Mouse (Mus musculus): ENCODE results near the gene Fndc3b. TPM values are rescaled to one million over a fixed set of nuclear protein-coding genes. Genes with fewer than 3 reads are reported as not detected.
A peak's percentile ranks its signal among the peaks of the same experiment; 100 is the strongest.

Gene Fndc3b
- polyA plus RNA-seq, 1 experiment from 2014 or later = 11.8 TPM

GRCm38 (mm10) chr3:27613828-27614227, 97.3 kb downstream of the Fndc3b start:
- no peak for TF ChIP-seq CTCF (IDR thresholded peaks at IDR 0.05; ENCODE audit: low read depth)
- no peak for TF ChIP-seq EP300 (optimal IDR thresholded peaks at IDR 0.05)
- Histone ChIP-seq H3K4me2 (replicated peaks; ENCODE audit: low read depth) (no peak overlapping the region), H3K36me3 (ENCODE audit: control insufficient read depth, insufficient read depth, low read length) (no peaks in the 10 kb centered on the region; the same call in 1 of the 2 replicates), H3K27ac (replicated peaks) (no peak overlapping the region), H3K4me3 (ENCODE audit: low read depth, low read length) (no peak overlapping the region), H3K9me3 (ENCODE audit: control insufficient read depth, low read length) (no peaks in the 10 kb centered on the region), H3K9ac (ENCODE audit: low read length) (no peak overlapping the region), H3K27me3 (ENCODE audit: control insufficient read depth, insufficient read depth, low read length) (no peaks in the 10 kb centered on the region), H3K4me1 (replicated peaks; ENCODE audit: control insufficient read depth, insufficient read depth) (peaks cover 7% of the 10 kb centered on the region)
- DNase-seq (ENCODE audit: low spot score) (no peak), ATAC-seq (ENCODE audit: low FRiP score, low TSS enrichment) (no peak)
- WGBS = 89% methylated on average over 11 of the region's 11 CpGs

- no peak overlapping the region for H3K9ac ChIP-seq (ENCODE audit: low read length)
- no peak overlapping the region for H3K4me3 ChIP-seq (ENCODE audit: low read depth, low read length)
- H3K9me3 ChIP-seq (ENCODE audit: control insufficient read depth, low read length) = no peaks in the 10 kb centered on the region
- WGBS = 45% methylated on average over 4 of the region's 4 CpGs
- ATAC-seq (ENCODE audit: low FRiP score, low TSS enrichment) = no peak
- DNase-seq (ENCODE audit: low spot score) = no peak
- H3K4me1 ChIP-seq (replicated peaks; ENCODE audit: control insufficient read depth, insufficient read depth) = peaks cover 7% of the 10 kb centered on the region
- TF ChIP-seq EP300 (optimal IDR thresholded peaks at IDR 0.05) (no peak), CTCF (IDR thresholded peaks at IDR 0.05; ENCODE audit: low read depth) (no peak)
- no peak overlapping the region for H3K27ac ChIP-seq (replicated peaks)
- no peak overlapping the region for H3K4me2 ChIP-seq (replicated peaks; ENCODE audit: low read depth)
- no peaks in the 10 kb centered on the region; the same call in 1 of the 2 replicates for H3K36me3 ChIP-seq (ENCODE audit: control insufficient read depth, insufficient read depth, low read length)
- no peaks in the 10 kb centered on the region for H3K27me3 ChIP-seq (ENCODE audit: control insufficient read depth, insufficient read depth, low read length)
Measured at GRCm38 (mm10) chr3:27613011-27613410, 98.1 kb downstream of the Fndc3b start.

GRCm38 (mm10) chr3:27611986-27612385, 99.1 kb downstream of the Fndc3b start:
- 70% methylated on average over 5 of the region's 5 CpGs for WGBS
- Histone ChIP-seq H3K9ac (ENCODE audit: low read length) (no peak overlapping the region), H3K4me2 (replicated peaks; ENCODE audit: low read depth) (no peak overlapping the region), H3K4me3 (ENCODE audit: low read depth, low read length) (no peak overlapping the region), H3K27me3 (ENCODE audit: control insufficient read depth, insufficient read depth, low read length) (no peaks in the 10 kb centered on the region), H3K36me3 (ENCODE audit: control insufficient read depth, insufficient read depth, low read length) (no peaks in the 10 kb centered on the region; the same call in 1 of the 2 replicates), H3K9me3 (ENCODE audit: control insufficient read depth, low read length) (no peaks in the 10 kb centered on the region), H3K4me1 (replicated peaks; ENCODE audit: control insufficient read depth, insufficient read depth) (peaks cover 4% of the 10 kb centered on the region; the same call in 1 of the 2 replicates), H3K27ac (replicated peaks) (no peak overlapping the region)
- TF ChIP-seq EP300 (optimal IDR thresholded peaks at IDR 0.05) (no peak), CTCF (IDR thresholded peaks at IDR 0.05; ENCODE audit: low read depth) (no peak)
- no peak for ATAC-seq (ENCODE audit: low FRiP score, low TSS enrichment)
- no peak for DNase-seq (ENCODE audit: low spot score)

- H3K4me1 ChIP-seq (replicated peaks; ENCODE audit: control insufficient read depth, insufficient read depth) = 0 out of 2 replicates have a peak, but pooled peaks cover 2% of the 10 kb centered on the region
- no peak overlapping the region for H3K4me3 ChIP-seq (ENCODE audit: low read depth, low read length)
- H3K27ac ChIP-seq (replicated peaks) = no peak overlapping the region
- H3K9me3 ChIP-seq (ENCODE audit: control insufficient read depth, low read length) = no peaks in the 10 kb centered on the region
- no peaks in the 10 kb centered on the region for H3K27me3 ChIP-seq (ENCODE audit: control insufficient read depth, insufficient read depth, low read length)
- H3K9ac ChIP-seq (ENCODE audit: low read length) = no peak overlapping the region
- 81% methylated on average over 4 of the region's 4 CpGs for WGBS
- no peaks in the 10 kb centered on the region; the same call in 1 of the 2 replicates for H3K36me3 ChIP-seq (ENCODE audit: control insufficient read depth, insufficient read depth, low read length)
- no peak overlapping the region for H3K4me2 ChIP-seq (replicated peaks; ENCODE audit: low read depth)
- DNase-seq (ENCODE audit: low spot score) (no peak), ATAC-seq (ENCODE audit: low FRiP score, low TSS enrichment) (no peak)
- TF ChIP-seq CTCF (IDR thresholded peaks at IDR 0.05; ENCODE audit: low read depth) = no peak
- no peak for TF ChIP-seq EP300 (optimal IDR thresholded peaks at IDR 0.05)
Measured at GRCm38 (mm10) chr3:27610547-27610946, 100.6 kb downstream of the Fndc3b start.

- no peak overlapping the region for H3K4me3 ChIP-seq (ENCODE audit: low read depth, low read length)
- H3K27ac ChIP-seq (replicated peaks) = no peak overlapping the region
- H3K9ac ChIP-seq (ENCODE audit: low read length) = no peak overlapping the region
- no peaks in the 10 kb centered on the region; the same call in 1 of the 2 replicates for H3K36me3 ChIP-seq (ENCODE audit: control insufficient read depth, insufficient read depth, low read length)
- H3K4me2 ChIP-seq (replicated peaks; ENCODE audit: low read depth) = no peak overlapping the region
- H3K27me3 ChIP-seq (ENCODE audit: control insufficient read depth, insufficient read depth, low read length) = no peaks in the 10 kb centered on the region
- no peaks in the 10 kb centered on the region for H3K9me3 ChIP-seq (ENCODE audit: control insufficient read depth, low read length)
- WGBS = 62% methylated on average over 1 of the region's 1 CpGs
- TF ChIP-seq CTCF (IDR thresholded peaks at IDR 0.05; ENCODE audit: low read depth) (no peak), EP300 (optimal IDR thresholded peaks at IDR 0.05) (no peak)
- DNase-seq (ENCODE audit: low spot score) = no peak
- H3K4me1 ChIP-seq (replicated peaks; ENCODE audit: control insufficient read depth, insufficient read depth) = 0 out of 2 replicates have a peak, but pooled peaks cover 2% of the 10 kb centered on the region
- no peak for ATAC-seq (ENCODE audit: low FRiP score, low TSS enrichment)
Measured at GRCm38 (mm10) chr3:27610089-27610488, 101.0 kb downstream of the Fndc3b start.

- H3K9ac ChIP-seq (ENCODE audit: low read length) = no peak overlapping the region
- H3K27me3 ChIP-seq (ENCODE audit: control insufficient read depth, insufficient read depth, low read length) = no peaks in the 10 kb centered on the region
- H3K27ac ChIP-seq (replicated peaks) = peak overlapping the region; percentile 76
- H3K4me1 ChIP-seq (replicated peaks; ENCODE audit: control insufficient read depth, insufficient read depth) = 0 out of 2 replicates have a peak, but pooled peaks cover 2% of the 10 kb centered on the region
- DNase-seq (ENCODE audit: low spot score) (peak; percentile 52), ATAC-seq (ENCODE audit: low FRiP score, low TSS enrichment) (peak; percentile 63)
- no peaks in the 10 kb centered on the region for H3K36me3 ChIP-seq (ENCODE audit: control insufficient read depth, insufficient read depth, low read length)
- WGBS = 10% methylated on average over 7 of the region's 7 CpGs
- H3K4me3 ChIP-seq (ENCODE audit: low read depth, low read length) = no peak overlapping the region
- H3K9me3 ChIP-seq (ENCODE audit: control insufficient read depth, low read length) = no peaks in the 10 kb centered on the region
- no peak overlapping the region for H3K4me2 ChIP-seq (replicated peaks; ENCODE audit: low read depth)
- no peak for TF ChIP-seq EP300 (optimal IDR thresholded peaks at IDR 0.05)
- TF ChIP-seq CTCF (IDR thresholded peaks at IDR 0.05; ENCODE audit: low read depth) = no peak
Measured at GRCm38 (mm10) chr3:27607796-27608151, 103.3 kb downstream of the Fndc3b start.
